Mouse (Mus musculus) liver, adult (tissue): ENCODE results near the gene Prrc2b.

ENCODE experiments used
- GATA4 ChIP-seq: IDR thresholded peaks from 2 replicates; pipeline ENCODE4 v1.6.1; 2014; ENCODE audit warnings: mild to moderate bottlenecking, low read length; ENCODE audit not compliant: insufficient replicate concordance

Prrc2b gene

GRCm38 (mm10) chr2:32283986-32284385 is 133.1 kb downstream of the Prrc2b start:
- TF ChIP-seq GATA4: no peak
